Mouse (Mus musculus) gastrocnemius, postnatal 10 days (tissue): ENCODE measurements around the gene Rap1b. TPM values are rescaled to one million over a fixed set of nuclear protein-coding genes. Genes with fewer than 3 reads are reported as not detected.
"Not testable (repeated sequence)": the region's sequence is repeated elsewhere in the genome, so short reads cannot be mapped to it uniquely, and the experiment has no call there.

Experiments
- DNase-seq: peaks from one replicate; pipeline ENCODE4 v3.0.0; 2021; ENCODE audit warnings: mixed read lengths
- long read RNA-seq, 2 experiments: library from polyadenylated mRNA; stranded (forward); transcript quantifications; one replicate each; pipeline ENCODE4 v2.0.0; 2021
- total RNA-seq, 2 experiments: library from RNA; stranded (reverse); gene quantifications; 2 replicates each; pipeline ENCODE4 v1.2.3; 2021

The Rap1b gene
- total RNA-seq, result 10 to 100 TPM; 42.3 to 50.4 TPM
- long read RNA-seq, experiment 1, transcript Rap1b-201 (8 exons, 2,724 nt), result major isoform, 86 of 91 reads
- long read RNA-seq, experiment 1, partial matches to known transcripts, result 0 of 91 reads
- long read RNA-seq, experiment 1, other reads (novel, unspliced or antisense), result 5 of 91 reads
- long read RNA-seq, experiment 2, transcript Rap1b-201 (8 exons, 2,724 nt), result major isoform, 84 of 91 reads
- long read RNA-seq, experiment 2, partial matches to known transcripts, result 1 of 91 reads
- long read RNA-seq, experiment 2, other reads (novel, unspliced or antisense), result 6 of 91 reads

- DNase-seq, result peak; percentile 99
These were observed at the start of gene Rap1b for GRCm38 (mm10) chr10:117845597-117846259. TSS of gene Rap1b (minus strand) at chr10:117846035.

GRCm38 (mm10) chr10:117895186-117895585 lies 49.4 kb upstream of the Rap1b start:
- DNase-seq, result no peak

DNA sequence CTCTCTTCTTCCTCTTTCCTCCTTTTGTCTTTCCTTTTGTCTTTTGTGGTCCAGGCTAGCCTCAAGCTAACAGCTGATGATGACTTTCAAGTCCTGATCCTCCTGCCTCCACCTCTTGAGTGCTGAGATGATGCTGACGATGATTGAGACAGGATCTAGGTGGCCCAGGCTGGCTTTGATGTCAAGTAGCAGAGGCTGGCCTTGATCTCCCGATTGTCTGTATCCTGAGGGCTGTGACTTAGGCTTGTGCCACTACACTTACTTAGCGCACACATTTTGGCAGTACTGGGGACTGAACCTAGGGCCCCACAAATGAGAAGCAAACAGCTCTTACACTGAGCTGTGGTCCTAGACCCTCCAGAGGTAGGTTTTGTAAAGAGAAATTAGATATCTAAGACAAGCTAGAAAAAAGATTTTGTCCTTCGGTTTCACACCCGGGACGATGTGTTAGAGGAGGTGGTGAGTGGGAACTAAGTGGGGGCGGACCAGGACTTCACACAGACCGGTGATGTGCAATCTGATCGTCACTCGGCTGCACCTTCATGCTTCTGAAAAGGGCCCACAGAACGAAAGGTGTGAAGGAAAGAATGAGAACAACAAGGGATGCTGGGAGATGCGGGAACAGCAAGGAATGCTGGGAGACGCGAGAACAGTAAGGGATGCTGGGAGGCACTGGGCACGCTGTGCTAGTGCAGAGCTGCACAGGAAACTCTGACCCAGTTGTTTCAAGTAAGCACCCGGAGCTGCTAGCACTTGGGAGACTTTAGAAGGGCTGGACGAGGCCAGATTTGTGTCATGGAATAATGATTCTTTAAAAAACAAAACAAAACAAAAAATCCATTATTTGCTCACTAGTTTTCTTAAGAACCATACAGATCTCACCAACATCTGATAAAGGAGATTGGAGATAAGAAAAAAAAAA lies 48.5 kb upstream of the Rap1b start:
- no peak for DNase-seq

DNA sequence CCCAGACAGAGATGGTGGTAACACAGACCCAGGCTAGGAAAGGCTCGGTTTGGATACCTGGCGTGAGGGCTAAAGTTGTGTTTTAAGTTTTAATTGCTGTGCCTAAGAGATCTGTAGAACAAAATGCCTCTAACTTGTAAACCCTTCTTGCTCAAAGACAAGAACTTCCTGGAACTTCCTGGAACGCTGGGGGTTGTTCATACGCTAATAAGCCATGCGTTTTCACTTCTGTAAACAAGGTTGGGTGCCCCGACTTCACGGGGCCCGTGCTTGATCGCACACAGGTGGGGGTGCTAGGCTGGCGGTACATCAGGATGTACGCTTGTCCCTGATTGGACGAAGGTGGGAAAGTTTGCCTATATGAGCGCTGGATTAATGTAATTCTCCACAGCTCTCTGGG lies 47.3 kb upstream of the Rap1b start:
- DNase-seq, result not testable (repeated sequence)

GRCm38 (mm10) chr10:117891327-117891726 lies 45.5 kb upstream of the Rap1b start:
- DNase-seq, result no peak

GRCm38 (mm10) chr10:117888822-117889221 lies 43.0 kb upstream of the Rap1b start:
- DNase-seq, result no peak

DNA sequence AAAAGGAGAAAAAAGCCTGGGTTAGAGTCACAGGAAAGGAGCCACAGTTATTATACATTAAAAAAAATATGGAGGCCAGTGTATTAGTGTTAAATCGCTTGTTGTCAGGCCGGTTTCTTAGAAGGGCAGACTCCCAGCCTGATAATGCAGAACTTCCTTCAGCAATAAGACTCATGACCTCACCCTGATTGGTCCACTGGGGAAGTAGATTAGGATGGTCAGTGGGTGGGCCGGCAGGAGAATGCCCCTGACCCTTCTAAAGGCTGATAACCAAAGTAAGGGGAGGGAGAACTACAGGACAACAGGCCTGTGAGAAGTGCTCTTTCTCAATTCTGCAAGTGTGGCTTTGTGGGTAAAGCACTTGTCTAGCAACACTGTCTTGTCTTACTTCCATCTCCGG lies 39.5 kb upstream of the Rap1b start:
- DNase-seq, result no peak

DNA sequence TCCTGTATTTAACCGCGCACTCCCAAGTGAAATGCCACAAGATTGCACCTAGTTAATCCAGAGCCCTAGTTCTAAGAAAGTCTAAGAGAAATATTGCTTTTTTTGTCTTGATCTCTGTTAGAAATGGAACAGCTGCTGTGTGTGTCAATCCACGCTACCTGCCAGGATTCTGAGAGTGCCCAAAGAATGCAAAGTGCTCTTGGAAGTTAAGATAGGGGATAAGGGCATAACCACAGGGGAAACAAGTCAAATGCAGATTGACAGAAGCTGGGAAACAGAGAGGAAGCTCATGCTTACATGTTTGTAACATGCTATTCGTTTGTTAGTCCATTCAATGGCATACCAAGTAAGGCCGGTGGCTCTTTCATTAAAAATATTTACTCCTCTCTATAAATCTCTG lies 38.9 kb upstream of the Rap1b start:
- DNase-seq, result no peak

GRCm38 (mm10) chr10:117883438-117883837 lies 37.6 kb upstream of the Rap1b start:
- no peak for DNase-seq

DNA sequence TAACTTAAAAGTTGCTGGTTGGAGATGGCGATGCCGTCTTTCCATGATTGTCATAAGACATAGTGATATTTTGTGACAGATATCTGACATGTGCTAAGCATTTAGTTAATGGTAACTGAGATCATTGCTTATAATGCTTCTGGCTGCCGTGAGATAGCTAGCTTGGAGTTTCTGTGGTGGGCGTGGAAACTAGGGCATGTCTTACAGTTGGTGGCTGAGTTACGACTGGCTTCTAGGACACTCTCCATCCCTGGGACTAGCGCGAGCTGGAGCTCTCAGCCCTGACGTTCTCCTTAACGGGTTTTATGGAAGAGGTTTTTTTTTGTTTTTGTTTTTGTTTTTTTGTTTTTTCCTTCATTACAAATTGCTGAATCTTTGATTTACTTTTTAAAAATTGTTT lies 32.8 kb upstream of the Rap1b start:
- DNase-seq, result no peak

GRCm38 (mm10) chr10:117876801-117877200 lies 31.0 kb upstream of the Rap1b start:
- DNase-seq, result no peak

DNA sequence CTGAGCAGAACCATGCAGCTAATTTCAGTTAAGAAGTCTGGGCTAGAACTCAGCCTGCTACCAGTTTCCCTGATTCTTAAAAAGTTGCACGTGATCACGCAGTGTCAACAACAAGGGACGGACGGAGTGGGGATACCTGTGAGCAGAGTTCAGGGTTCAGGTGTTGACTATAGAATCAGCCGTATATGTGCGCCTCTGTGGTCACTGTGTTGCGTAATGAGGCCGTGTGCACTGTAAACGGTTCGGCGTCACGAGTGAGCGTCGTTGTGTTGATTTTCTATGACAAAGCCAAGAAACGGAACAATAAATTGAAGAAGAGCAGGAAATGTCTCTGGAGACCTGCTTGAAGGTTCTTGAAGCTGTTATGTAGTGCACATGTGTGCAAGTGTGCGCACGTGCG lies 30.6 kb upstream of the Rap1b start:
- no peak for DNase-seq

- DNase-seq, result no peak
These were observed 29.1 kb upstream of the Rap1b start for GRCm38 (mm10) chr10:117874936-117875335.

GRCm38 (mm10) chr10:117873952-117874351 lies 28.1 kb upstream of the Rap1b start:
- no peak for DNase-seq

DNA sequence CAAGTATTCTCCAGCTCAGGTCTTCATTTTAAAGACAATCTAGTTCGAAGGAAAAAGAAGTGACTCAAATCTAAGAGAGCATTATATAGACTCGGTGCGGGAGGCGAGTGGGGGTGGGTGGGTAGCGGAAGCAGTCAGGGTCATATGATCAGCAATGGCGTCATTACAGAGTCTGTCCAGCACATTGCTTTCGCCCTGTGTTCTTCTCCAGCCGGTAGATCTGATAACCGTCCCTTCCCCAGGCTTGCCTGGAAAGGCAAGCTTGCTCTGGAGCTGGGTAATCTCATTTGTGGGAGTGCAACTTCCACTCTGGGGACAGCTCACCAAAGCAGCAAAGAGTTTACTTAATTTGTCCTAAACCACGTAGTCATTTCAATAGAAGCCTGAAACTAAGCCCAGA lies 26.6 kb upstream of the Rap1b start:
- DNase-seq, result no peak

GRCm38 (mm10) chr10:117867301-117867700 lies 21.5 kb upstream of the Rap1b start:
- DNase-seq, result no peak

- no peak for DNase-seq
These were observed 20.8 kb upstream of the Rap1b start for GRCm38 (mm10) chr10:117866641-117867040.

DNA sequence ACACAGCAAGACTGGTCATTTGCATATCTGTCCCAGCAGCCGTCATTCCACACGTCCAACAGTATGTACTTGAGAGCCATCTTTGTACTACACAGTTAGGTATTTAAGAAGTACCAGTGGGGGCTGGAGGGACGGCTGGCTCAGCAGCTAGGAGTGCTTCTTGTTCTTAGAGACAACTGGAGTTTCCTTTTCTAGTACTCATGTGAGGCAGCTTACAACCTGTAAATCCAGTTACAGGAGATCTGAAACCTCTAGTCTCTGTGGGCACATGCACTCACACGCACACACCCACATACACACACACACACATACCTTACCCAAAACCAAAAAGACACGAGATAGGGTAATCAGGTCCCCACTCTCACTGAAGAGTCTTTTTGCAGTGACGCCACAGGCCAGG lies 18.9 kb upstream of the Rap1b start:
- DNase-seq, result no peak

- DNase-seq, result no peak
These were observed 18.4 kb upstream of the Rap1b start for GRCm38 (mm10) chr10:117864251-117864650.

- no peak for DNase-seq
These were observed 16.3 kb upstream of the Rap1b start for GRCm38 (mm10) chr10:117862014-117862580.

DNA sequence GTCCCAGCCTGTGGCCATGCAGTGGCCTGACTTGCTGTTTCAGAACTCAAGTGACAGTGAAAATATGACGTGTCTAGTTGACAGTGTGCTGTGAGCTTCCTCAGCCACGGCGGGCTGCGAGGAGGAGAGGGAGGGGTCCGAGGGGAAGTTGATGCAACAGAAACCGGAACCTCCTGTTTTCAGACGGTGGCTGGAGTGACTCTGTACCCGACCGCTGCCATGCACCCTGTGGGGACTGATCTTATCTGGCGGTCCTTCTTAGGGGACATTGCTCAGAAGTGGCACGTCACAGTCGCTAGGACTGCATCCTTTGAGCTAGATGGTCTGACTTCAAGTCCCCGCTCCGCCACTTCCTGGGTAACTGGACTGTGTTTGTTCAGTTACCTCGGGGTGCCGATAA lies 15.1 kb upstream of the Rap1b start:
- no peak for DNase-seq

DNA sequence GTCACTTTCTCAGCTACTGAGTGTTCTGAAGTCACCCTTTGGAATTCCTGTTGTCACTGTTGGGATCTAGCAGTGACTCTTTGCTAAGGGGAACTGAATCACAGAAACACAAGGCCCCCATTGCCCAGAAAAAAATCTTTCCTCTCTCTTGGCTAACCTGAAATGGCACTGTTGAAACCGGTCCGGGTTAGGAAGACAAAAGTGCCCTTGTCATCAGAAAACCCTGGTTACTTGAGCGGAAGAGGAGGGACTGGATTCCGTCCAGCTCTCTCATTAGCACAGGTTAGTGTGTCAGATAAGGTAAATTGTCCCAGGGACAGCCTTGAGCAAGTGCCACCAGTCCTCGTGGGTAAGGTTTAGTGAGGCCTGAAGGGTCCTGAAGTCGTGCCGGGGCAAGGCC lies 14.5 kb upstream of the Rap1b start:
- no peak for DNase-seq

DNA sequence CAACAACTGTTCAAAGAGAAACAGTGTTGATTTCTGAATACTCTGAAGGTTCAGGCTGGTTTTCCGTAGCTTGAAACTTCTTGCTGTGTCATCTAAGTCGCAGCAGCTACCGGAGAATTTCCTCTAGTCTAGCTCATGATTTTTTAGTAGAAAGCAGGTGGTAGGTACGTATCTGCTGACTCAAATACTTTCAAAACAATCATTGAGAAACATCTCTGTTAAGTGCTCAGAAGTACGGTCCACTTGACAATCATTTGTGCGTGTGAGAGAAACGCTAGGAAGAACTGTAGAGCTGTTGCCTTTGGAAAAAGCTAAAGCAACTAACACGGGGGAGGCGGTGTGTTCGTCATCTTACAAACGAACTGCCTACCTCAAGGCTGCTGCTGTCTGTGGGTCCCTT lies 14.0 kb upstream of the Rap1b start:
- DNase-seq, result no peak
